Mouse (Mus musculus) spleen, adult 12 weeks (tissue): ENCODE measurements at regions not wholly inside any gene's neighbourhood (a gene's known extent, or its start where the extent isn't known, plus 50 kb on each side); places are given as distances from the start of the nearest gene placed in this dataset.
"Not testable (repeated sequence)": the region's sequence is repeated elsewhere in the genome, so short reads cannot be mapped to it uniquely, and the experiment has no call there.

Experiments used
- DNase-seq: peaks from one replicate; pipeline ENCODE4 v3.0.0; 2022; ENCODE audit warnings: low spot score

- no peak for DNase-seq
These were observed 55.3 kb downstream of the Adra2a start for GRCm38 (mm10) chr19:54099292-54099691.

DNA sequence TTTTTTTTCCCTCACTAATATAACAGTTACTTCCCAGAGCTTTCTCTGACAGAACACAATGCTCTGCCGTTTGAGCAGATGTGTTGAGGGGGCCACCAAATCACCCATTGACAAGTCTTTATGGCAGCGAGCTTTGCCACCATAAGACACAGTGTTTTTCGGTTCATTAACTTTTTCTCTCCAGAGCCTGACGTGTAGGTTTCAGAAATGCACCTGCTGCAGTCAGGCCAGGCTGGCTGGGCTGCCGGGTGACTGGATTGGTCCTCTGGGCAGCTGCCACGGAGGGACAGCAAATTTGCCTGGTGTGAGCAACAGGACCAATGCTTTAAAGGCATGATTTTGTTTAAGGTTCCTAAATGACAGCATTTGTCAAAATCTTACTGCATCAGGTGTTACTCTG is 55.8 kb downstream of the Adra2a start:
- DNase-seq, result no peak

GRCm38 (mm10) chr19:54106571-54106970 is 62.6 kb downstream of the Adra2a start:
- no peak for DNase-seq

DNA sequence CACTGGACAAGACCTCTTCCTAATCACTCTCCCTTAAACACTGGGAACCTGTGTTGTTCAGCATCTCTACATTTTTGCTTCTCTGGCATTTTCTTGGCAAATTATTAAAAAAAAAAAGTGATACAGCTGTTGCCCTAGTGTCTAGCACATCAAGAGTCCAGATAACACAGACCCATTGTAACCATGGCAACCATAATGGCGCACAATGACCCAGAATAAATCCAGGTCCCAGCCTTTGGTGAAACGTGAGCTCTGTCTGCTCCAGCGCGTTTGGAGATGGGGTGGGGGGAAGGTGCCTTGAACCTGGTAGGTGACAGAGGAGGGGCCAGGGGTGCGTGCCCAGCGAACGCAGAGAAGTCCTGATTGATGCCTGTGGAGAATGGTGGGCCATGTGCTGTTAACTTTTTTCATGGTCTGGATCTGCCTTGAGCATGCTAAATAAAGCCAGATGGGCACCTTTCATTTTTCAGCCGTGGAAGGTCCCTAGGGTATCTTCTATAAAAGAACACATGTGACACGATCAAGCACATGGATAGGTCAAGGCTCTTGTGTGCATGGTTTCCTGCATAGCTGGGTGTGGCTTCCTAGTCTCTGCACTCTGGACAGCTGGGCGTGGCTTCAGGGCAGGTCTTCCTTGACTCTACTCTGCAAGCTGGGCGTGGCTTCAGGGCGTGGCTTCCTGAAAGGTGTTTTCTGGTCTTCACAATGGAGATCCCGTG is 63.3 kb downstream of the Adra2a start:
- peak; percentile 5 for DNase-seq

DNA sequence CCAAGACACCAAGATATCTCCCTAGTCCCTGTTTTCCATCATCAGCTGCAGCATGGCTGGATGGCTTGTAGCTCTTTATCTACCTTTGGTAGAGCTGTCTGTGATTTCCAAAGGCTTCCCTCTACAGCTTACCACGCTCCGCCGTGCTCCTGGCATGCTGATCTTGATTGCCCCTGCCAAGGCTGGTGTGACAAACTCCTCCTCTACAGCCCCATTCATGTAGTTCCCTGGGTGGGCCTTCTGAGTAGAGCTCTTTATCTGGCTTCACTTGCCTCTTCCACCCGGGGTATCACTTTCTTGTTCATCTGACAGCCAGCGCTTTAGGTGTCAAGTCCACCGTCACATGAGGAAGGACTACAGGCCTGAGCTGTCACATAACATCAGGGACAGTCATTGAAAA is 66.1 kb downstream of the Adra2a start:
- DNase-seq, result no peak

DNA sequence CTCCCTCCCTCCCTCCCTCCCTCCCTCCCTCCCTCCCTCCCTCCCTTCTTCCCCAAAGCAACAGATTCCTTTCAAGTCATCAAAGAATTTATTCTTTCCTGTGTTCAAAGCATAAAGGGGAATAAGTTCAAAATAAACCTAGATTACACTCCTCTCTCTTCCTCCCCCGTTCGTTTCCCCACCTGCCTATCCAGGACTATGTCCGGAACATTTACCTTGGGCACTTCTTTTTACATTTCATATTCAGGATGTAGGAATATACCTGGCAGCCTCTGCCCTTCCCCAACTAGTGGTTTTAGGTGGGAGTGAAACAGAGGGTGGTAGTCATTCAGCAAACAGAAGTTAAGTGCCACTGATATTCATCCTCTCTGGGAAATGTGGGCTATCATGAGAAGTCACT is 68.7 kb downstream of the Adra2a start:
- no peak for DNase-seq

DNA sequence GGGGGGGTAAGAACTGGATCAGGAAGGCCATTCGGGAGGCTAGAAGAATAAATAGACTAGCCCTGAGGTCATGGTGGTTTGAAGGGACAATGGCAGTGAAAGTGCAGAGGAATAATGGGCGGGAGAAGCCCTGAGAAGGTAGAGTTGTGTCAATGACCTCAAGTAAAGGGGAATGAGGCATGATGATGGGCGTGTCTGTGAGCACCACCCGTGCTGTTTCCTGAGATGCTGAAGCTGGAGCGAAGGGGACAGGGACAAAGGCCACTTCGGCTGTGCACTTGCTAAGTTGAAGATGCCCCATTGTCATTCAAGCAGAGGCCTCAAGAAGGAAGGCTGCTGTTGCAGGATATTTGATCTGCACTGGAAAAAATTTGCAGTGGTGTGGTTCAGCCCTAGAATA is 69.5 kb downstream of the Adra2a start:
- DNase-seq, result no peak

- peak; percentile 19 for DNase-seq
These were observed 70.8 kb downstream of the Adra2a start for GRCm38 (mm10) chr19:54114588-54115317.

GRCm38 (mm10) chr19:54115335-54115734 is 71.4 kb downstream of the Adra2a start:
- DNase-seq, result no peak

GRCm38 (mm10) chr19:54116829-54117228 is 72.9 kb downstream of the Adra2a start:
- no peak for DNase-seq

DNA sequence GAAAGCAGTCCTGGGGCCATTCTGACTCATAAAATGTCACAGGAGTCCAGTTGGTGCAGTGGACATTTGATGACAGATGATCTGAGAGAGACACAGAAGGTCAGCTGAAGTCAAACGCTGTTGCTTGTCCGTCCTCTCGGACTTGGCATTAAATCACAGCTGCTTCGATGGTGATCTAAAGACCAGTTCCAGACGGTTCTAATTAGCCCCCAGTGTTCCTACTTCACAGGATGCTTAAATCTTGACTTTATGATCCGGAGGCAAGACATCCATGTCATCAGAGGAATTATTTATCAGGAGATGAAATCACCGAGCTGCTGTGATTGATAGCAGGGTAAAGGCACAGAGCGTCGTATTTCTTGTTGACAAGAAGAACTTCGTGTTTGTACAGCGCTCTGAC is 73.7 kb downstream of the Adra2a start:
- no peak for DNase-seq

DNA sequence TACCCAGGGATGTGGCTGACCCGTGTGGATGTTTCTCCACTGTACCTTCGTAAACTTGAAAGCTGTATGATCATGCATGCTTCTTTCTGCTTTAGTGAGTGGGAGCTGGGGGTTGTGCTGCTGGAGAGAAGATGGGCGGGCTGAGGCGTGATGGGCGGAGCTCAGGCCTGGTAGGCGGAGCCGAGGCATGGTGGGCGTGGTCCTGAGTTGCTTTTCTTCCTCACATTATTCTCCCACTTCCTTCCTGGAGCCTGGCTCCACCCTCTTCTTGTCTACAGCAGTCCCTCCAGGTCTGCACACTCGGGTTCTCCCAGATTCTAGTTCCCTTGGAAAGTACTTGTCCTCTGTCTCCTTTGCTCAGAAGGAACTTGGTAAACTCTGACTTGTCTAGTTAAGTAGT is 79.6 kb downstream of the Adra2a start:
- DNase-seq, result no peak

DNA sequence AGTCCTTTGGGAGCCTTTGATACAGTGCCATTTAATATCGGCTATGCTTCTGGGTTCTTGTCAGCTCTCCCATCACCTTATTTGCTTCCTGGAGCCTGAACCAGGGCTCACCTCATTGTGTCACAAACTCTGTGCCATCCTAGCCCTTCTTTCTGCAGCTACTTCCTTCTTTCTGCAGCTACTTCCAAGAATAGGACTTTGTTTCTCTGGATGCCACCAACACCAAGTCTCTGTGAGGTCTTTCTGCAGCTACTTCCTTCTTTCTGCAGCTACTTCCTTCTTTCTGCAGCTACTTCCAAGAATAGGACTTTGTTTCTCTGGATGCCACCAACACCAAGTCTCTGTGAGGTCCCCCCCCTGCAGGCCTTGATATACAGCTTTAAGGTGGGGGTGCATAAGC is 107.8 kb downstream of the Adra2a start:
- DNase-seq, result not testable (repeated sequence)

DNA sequence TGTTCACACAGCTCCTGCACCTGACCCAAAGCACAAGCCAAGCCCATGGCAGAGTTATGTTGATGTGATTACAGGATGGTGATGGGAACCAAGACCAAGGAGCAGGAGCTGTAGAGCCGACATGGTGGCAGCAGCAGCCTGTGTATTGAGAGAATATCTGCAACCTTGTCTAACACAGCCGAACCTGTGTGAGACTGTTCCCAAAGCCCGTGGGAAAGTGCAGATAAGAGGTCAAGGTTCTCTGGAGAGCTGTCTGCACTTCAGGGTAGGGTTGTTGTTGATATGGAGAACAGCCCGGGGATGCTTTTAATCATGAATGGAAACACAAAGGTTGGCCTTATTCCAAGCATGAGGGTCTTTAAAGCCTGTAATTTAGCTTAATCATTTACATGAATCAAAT is 110.4 kb downstream of the Adra2a start:
- DNase-seq, result no peak

- DNase-seq, result no peak
These were observed 126.4 kb downstream of the Adra2a start for GRCm38 (mm10) chr19:54170361-54170760.

DNA sequence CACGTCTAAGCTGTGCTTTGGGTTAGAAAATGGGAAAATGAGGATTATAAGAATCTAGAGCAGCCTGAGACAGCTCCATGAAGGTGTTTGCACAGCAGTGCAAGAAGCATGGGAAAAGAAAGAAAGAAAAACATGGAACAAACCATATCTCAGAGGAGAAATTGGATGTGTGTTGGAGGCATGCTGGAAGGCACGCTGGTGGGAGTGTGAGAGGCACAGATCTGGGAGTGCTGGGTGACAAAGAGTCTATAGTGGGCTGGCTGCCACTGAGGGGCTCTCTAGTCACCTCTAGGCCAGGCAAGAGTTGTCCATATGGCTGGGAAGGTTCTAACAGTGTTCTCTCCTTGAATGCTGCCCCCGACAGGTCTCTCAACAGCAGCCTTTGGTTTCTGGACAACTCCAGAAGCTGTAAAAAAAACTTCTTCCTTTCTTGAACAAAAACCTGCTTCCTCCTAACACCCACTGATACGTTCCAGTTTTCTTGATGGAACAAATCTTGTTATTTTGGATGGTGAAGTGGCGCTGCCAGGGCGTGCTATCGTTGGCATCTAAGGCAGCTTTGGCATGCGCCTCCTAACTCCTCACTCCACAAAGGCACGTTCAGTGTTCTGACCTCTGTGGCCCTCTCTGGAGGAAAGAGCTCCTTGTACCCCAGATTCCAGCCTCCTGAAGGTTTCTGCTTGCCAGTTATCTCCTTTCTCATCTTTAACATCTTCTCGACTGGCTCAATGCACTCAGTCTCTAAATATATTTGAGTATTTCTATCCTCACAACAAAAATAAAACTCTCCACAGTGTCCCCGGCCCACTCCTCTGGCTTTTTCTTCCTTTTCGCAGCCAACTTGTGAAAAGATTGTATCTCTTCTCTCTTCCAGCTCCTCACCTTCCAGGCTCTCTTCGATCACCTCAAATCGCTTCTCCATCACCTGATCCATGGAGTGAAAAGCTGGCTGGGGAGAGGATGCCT is 130.4 kb downstream of the Adra2a start:
- DNase-seq, result no peak

GRCm38 (mm10) chr19:54175766-54176165 is 131.8 kb downstream of the Adra2a start:
- no peak for DNase-seq

GRCm38 (mm10) chr19:54177491-54177890 is 133.5 kb downstream of the Adra2a start:
- no peak for DNase-seq

DNA sequence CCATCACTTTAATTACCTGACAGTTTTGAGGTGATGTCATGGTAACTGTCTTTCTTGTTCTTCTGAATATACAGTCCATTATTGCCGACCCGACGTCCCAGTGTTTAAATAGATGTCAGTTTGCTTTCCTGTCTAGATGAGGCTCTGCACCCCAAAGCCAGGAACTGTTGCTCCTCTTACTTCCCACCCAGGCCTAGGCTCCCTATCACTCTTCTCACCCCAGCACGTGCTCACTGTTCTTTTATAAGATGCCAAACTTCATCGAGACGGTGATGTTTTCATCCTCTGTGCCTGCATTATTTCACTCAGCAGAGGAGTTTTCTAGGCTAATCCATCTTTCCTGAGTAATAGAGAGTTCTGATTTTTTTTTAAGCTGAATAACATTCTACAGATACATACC is 156.5 kb downstream of the Adra2a start:
- no peak for DNase-seq

GRCm38 (mm10) chr19:54202456-54202855 is 158.5 kb downstream of the Adra2a start:
- no peak for DNase-seq

- no peak for DNase-seq
These were observed 162.9 kb downstream of the Adra2a start for GRCm38 (mm10) chr19:54206819-54207218.

GRCm38 (mm10) chr19:54212169-54212568 is 168.2 kb downstream of the Adra2a start:
- no peak for DNase-seq

- no peak for DNase-seq
These were observed 200.2 kb downstream of the Adra2a start for GRCm38 (mm10) chr19:54244176-54244575.
